Mouse (Mus musculus): Measurements from ENCODE around the gene Wwc2. TPM values are rescaled to one million over a fixed set of nuclear protein-coding genes. Genes with fewer than 3 reads are reported as not detected.

The Wwc2 gene
- total RNA-seq, 1 experiment = 19.6 TPM

GRCm38 (mm10) chr8:47783544-47783943 is 207.2 kb downstream of the Wwc2 start:
- Histone ChIP-seq H3K27ac (ENCODE audit: insufficient read depth, low read depth, low read length, poor library complexity, severe bottlenecking) (no peak overlapping the region), H3K9me3 (ENCODE audit: control insufficient read depth, insufficient read depth, low read depth, low read length) (no peaks in the 10 kb centered on the region), H3K36me3 (ENCODE audit: control insufficient read depth, insufficient read depth, low read length, poor library complexity, severe bottlenecking) (no peaks in the 10 kb centered on the region), H3K4me1 (ENCODE audit: control insufficient read depth in 2 of 2, insufficient read depth in 2 of 2, low read length in 2 of 2, poor library complexity in 1 of 2) (0 out of 4 replicates have a peak, but pooled peaks cover 0 to 2% of the 10 kb centered on the region in 2 experiments), H3K4me3 (ENCODE audit: insufficient read depth in 1 of 2, low read depth in 1 of 2, low read length in 2 of 2, poor library complexity in 1 of 2, severe bottlenecking in 1 of 2) (no peak overlapping the region), H3K9ac (ENCODE audit: insufficient read depth, low read depth, low read length, poor library complexity, severe bottlenecking) (no peak overlapping the region)
- no peak for DNase-seq (ENCODE audit: low read depth, low spot score)
- no peak for TF ChIP-seq ZC3H11A (IDR thresholded peaks at IDR 0.05; ENCODE audit: borderline replicate concordance, low read depth, low read length)
- no peak for TF ChIP-seq CHD2 (IDR thresholded peaks at IDR 0.05; ENCODE audit: low read depth, low read length)
- TF ChIP-seq MAFK (IDR thresholded peaks at IDR 0.05; ENCODE audit: insufficient read depth, low read depth, low read length) = no peak
- TF ChIP-seq HCFC1 (IDR thresholded peaks at IDR 0.05; ENCODE audit: borderline replicate concordance, insufficient read depth, low read length) = no peak
- no peak for TF ChIP-seq ZNF384 (IDR thresholded peaks at IDR 0.05; ENCODE audit: low read depth, low read length)
- in situ Hi-C loops (cut with MboI; ENCODE audit: low sequenced_read_pairs in 2 of 2, unreplicated experiment in 2 of 2) = no loop called here

- no peak for DNase-seq (ENCODE audit: low read depth, low spot score)
- no peak overlapping the region for H3K27ac ChIP-seq (ENCODE audit: insufficient read depth, low read depth, low read length, poor library complexity, severe bottlenecking)
- in situ Hi-C loops (cut with MboI; ENCODE audit: low sequenced_read_pairs in 2 of 2, unreplicated experiment in 2 of 2) = no loop called here
- H3K9ac ChIP-seq (ENCODE audit: insufficient read depth, low read depth, low read length, poor library complexity, severe bottlenecking) = no peak overlapping the region
- no peaks in the 10 kb centered on the region for H3K9me3 ChIP-seq (ENCODE audit: control insufficient read depth, insufficient read depth, low read depth, low read length)
- H3K36me3 ChIP-seq (ENCODE audit: control insufficient read depth, insufficient read depth, low read length, poor library complexity, severe bottlenecking) = no peaks in the 10 kb centered on the region
- TF ChIP-seq MAFK (IDR thresholded peaks at IDR 0.05; ENCODE audit: insufficient read depth, low read depth, low read length) (no peak), CHD2 (IDR thresholded peaks at IDR 0.05; ENCODE audit: low read depth, low read length) (no peak), HCFC1 (IDR thresholded peaks at IDR 0.05; ENCODE audit: borderline replicate concordance, insufficient read depth, low read length) (no peak)
- H3K4me1 ChIP-seq (ENCODE audit: control insufficient read depth in 2 of 2, insufficient read depth in 2 of 2, low read length in 2 of 2, poor library complexity in 1 of 2) = 0 out of 4 replicates have a peak, but pooled peaks cover 0 to 2% of the 10 kb centered on the region in 2 experiments
- H3K4me3 ChIP-seq (ENCODE audit: insufficient read depth in 1 of 2, low read depth in 1 of 2, low read length in 2 of 2, poor library complexity in 1 of 2, severe bottlenecking in 1 of 2) = no peak overlapping the region
These were observed 208.8 kb downstream of the Wwc2 start for GRCm38 (mm10) chr8:47781881-47782280.

GRCm38 (mm10) chr8:47779589-47779988 is 211.1 kb downstream of the Wwc2 start:
- Histone ChIP-seq H3K36me3 (ENCODE audit: control insufficient read depth, insufficient read depth, low read length, poor library complexity, severe bottlenecking) (no peaks in the 10 kb centered on the region), H3K4me3 (ENCODE audit: insufficient read depth in 1 of 2, low read depth in 1 of 2, low read length in 2 of 2, poor library complexity in 1 of 2, severe bottlenecking in 1 of 2) (no peak overlapping the region), H3K9ac (ENCODE audit: insufficient read depth, low read depth, low read length, poor library complexity, severe bottlenecking) (no peak overlapping the region), H3K27ac (ENCODE audit: insufficient read depth, low read depth, low read length, poor library complexity, severe bottlenecking) (no peak overlapping the region), H3K4me1 (ENCODE audit: control insufficient read depth in 2 of 2, insufficient read depth in 2 of 2, low read length in 2 of 2, poor library complexity in 1 of 2) (no peaks in the 10 kb centered on the region), H3K9me3 (ENCODE audit: control insufficient read depth, insufficient read depth, low read depth, low read length) (no peaks in the 10 kb centered on the region)
- in situ Hi-C loops (cut with MboI; ENCODE audit: low sequenced_read_pairs in 2 of 2, unreplicated experiment in 2 of 2) = no loop called here
- DNase-seq (ENCODE audit: low read depth, low spot score) = no peak
- TF ChIP-seq CHD2 (IDR thresholded peaks at IDR 0.05; ENCODE audit: low read depth, low read length) (no peak), ZC3H11A (IDR thresholded peaks at IDR 0.05; ENCODE audit: borderline replicate concordance, low read depth, low read length) (no peak), MAFK (IDR thresholded peaks at IDR 0.05; ENCODE audit: insufficient read depth, low read depth, low read length) (no peak), HCFC1 (IDR thresholded peaks at IDR 0.05; ENCODE audit: borderline replicate concordance, insufficient read depth, low read length) (no peak), ZNF384 (IDR thresholded peaks at IDR 0.05; ENCODE audit: low read depth, low read length) (no peak)

- H3K4me3 ChIP-seq (ENCODE audit: insufficient read depth in 1 of 2, low read depth in 1 of 2, low read length in 2 of 2, poor library complexity in 1 of 2, severe bottlenecking in 1 of 2) = no peak overlapping the region
- TF ChIP-seq HCFC1 (IDR thresholded peaks at IDR 0.05; ENCODE audit: borderline replicate concordance, insufficient read depth, low read length) (no peak), ZNF384 (IDR thresholded peaks at IDR 0.05; ENCODE audit: low read depth, low read length) (no peak), CHD2 (IDR thresholded peaks at IDR 0.05; ENCODE audit: low read depth, low read length) (no peak), ZC3H11A (IDR thresholded peaks at IDR 0.05; ENCODE audit: borderline replicate concordance, low read depth, low read length) (no peak), MAFK (IDR thresholded peaks at IDR 0.05; ENCODE audit: insufficient read depth, low read depth, low read length) (no peak)
- in situ Hi-C loops (cut with MboI; ENCODE audit: low sequenced_read_pairs in 2 of 2, unreplicated experiment in 2 of 2) = no loop called here
- 0 out of 4 replicates have a peak, but pooled peaks cover 0 to 1% of the 10 kb centered on the region in 2 experiments for H3K4me1 ChIP-seq (ENCODE audit: control insufficient read depth in 2 of 2, insufficient read depth in 2 of 2, low read length in 2 of 2, poor library complexity in 1 of 2)
- DNase-seq (ENCODE audit: low read depth, low spot score) = no peak
- no peaks in the 10 kb centered on the region for H3K9me3 ChIP-seq (ENCODE audit: control insufficient read depth, insufficient read depth, low read depth, low read length)
- H3K36me3 ChIP-seq (ENCODE audit: control insufficient read depth, insufficient read depth, low read length, poor library complexity, severe bottlenecking) = no peaks in the 10 kb centered on the region
- no peak overlapping the region for H3K27ac ChIP-seq (ENCODE audit: insufficient read depth, low read depth, low read length, poor library complexity, severe bottlenecking)
- H3K9ac ChIP-seq (ENCODE audit: insufficient read depth, low read depth, low read length, poor library complexity, severe bottlenecking) = no peak overlapping the region
These were observed 213.3 kb downstream of the Wwc2 start for GRCm38 (mm10) chr8:47777415-47777814.

Other genes starting within 250 kb of the Wwc2 start
- not detected in 2 replicates for gene Cldn24, start 168.8 kb downstream of the Wwc2 start, total RNA-seq (2012; rRNA removed)
- 0.22 and 0.58 TPM in 2 replicates for gene Cldn22, start 166.4 kb downstream of the Wwc2 start, total RNA-seq (2012; rRNA removed)
- gene Dctd, start 108.2 kb upstream of the Wwc2 start, total RNA-seq (2012; rRNA removed) = 50.4 and 59.6 TPM in 2 replicates